Mouse (Mus musculus) G1E (cell line): ENCODE data around the gene Jmy.

Source experiments
- CTCF ChIP-seq: IDR thresholded peaks from 2 replicates; pipeline ENCODE4 v1.5.1; 2012; ENCODE audit warnings: low read depth, low read length, inconsistent platforms, mixed read lengths
- TAL1 ChIP-seq: conservative IDR thresholded peaks from 2 replicates; pipeline ENCODE4 v1.6.1; 2012; ENCODE audit warnings: low read depth, low read length, inconsistent platforms, mixed read lengths

DNA sequence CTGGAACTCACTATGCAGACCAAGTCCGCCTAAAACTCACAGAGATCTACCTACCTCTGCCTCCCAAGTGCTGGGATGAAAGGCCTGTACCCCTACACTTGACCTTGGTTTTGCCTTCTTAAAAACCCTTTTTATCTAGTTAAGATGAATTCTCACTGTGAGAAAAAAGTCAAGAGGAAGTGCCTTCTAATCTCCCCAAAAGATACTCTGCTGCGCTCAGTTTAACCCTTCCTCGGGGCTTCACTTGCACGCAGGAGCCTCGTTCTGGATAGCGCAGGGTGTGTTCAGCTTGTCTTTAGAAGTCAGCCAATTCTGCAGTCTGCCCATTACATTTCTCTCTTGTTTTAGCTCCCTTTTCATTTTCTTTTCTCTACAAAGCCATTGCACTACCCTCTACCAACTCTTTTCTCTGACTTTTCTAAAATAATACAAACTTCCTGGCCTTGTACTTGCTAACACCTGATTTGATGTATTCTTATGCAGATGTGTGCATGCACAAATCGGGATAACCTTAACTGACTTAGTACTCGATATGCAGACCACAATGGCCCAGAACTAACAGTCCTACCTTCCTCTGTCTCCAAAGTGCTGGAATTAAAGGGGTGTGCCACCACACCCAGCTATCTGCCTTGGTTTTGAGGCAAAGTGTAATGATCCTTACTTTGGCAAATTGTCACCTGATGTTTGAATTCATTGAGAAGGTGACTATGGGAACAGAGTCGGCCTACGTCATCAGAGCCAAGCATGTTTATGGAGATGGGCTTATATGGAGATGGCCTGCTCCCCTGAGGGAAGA, 14.6 kb upstream of the Jmy start:
- TF ChIP-seq TAL1 (no peak), CTCF (no peak)
